Mouse (Mus musculus) neural tube, embryonic 15.5 days (tissue): ENCODE data around the gene Katnbl1. TPM values are rescaled to one million over a fixed set of nuclear protein-coding genes. Genes with fewer than 3 reads are reported as not detected.

Source experiments
- ATAC-seq: fragments of 200-750 bp; cut with Nextera tagmentation; 2 replicates; pipeline ENCODE4 v1.8.0; 2017; ENCODE audit warnings: mild to moderate bottlenecking, moderate TSS enrichment, moderate library complexity; ENCODE audit not compliant: low FRiP score
- H3K27ac ChIP-seq: fragments of 300-500 bp; sonication (generic); replicated peaks from 2 replicates; pipeline ENCODE4 v1.5.1; 2015; ENCODE audit warnings: mild to moderate bottlenecking, inconsistent platforms
- H3K27me3 ChIP-seq: fragments of 300-500 bp; sonication (generic); replicated peaks from 2 replicates; pipeline ENCODE4 v1.6.1; 2015; ENCODE audit warnings: inconsistent platforms
- H3K36me3 ChIP-seq: fragments of 300-500 bp; sonication (generic); 2 replicates; pipeline ENCODE4 v1.6.1; 2015; ENCODE audit warnings: inconsistent platforms
- H3K4me1 ChIP-seq: fragments of 300-500 bp; sonication (generic); 2 replicates; pipeline ENCODE4 v1.6.1; 2015; ENCODE audit warnings: inconsistent platforms
- H3K4me2 ChIP-seq: fragments of 300-500 bp; sonication (generic); 2 replicates; pipeline ENCODE4 v1.6.1; 2015; ENCODE audit warnings: inconsistent platforms, mild to moderate bottlenecking, moderate library complexity
- H3K4me3 ChIP-seq: fragments of 300-500 bp; sonication (generic); replicated peaks from 2 replicates; pipeline ENCODE4 v1.5.1; 2015; ENCODE audit warnings: mild to moderate bottlenecking, inconsistent platforms
- H3K9ac ChIP-seq: fragments of 300-500 bp; sonication (generic); replicated peaks from 2 replicates; pipeline ENCODE4 v1.6.1; 2015; ENCODE audit warnings: mild to moderate bottlenecking, inconsistent platforms
- H3K9me3 ChIP-seq: fragments of 300-500 bp; sonication (generic); replicated peaks from 2 replicates; pipeline ENCODE4 v1.6.1; 2016; ENCODE audit warnings: inconsistent platforms
- WGBS: fragments of 180-500 bp; shearing (Covaris S2); methylation state at CpG from one replicate; pipeline ENCODE4 v1.1.7; 2015; ENCODE audit warnings: mixed read lengths; 5-methylcytosine and 5-hydroxymethylcytosine counted together
- polyA plus RNA-seq: library from polyadenylated mRNA; unstranded; fragments of >200 nt; fragmentation: Nextera tagmentation; extraction: Ambion mirVana; gene quantifications from 2 replicates; pipeline ENCODE4 v1.2.1, GENCODE M21; 2015

Katnbl1 gene
- polyA plus RNA-seq, 1 experiment from 2014 or later = 29.8 TPM

GRCm38 (mm10) chr2:112367222-112367621 is 11.8 kb upstream of the Katnbl1 start:
- peak overlapping the region; percentile 93 for H3K27ac ChIP-seq
- WGBS = 20% methylated on average over 15 of the region's 15 CpGs
- peak overlapping the region; percentile 76 for H3K9ac ChIP-seq
- peaks cover 23% of the 10 kb centered on the region for H3K36me3 ChIP-seq
- peak overlapping the region; percentile 86 for H3K4me2 ChIP-seq
- H3K27me3 ChIP-seq = no peaks in the 10 kb centered on the region
- peaks cover 15% of the 10 kb centered on the region for H3K4me1 ChIP-seq
- no peaks in the 10 kb centered on the region for H3K9me3 ChIP-seq
- H3K4me3 ChIP-seq = peak overlapping the region; percentile 71
- peak; percentile 53; the same call in 1 of the 2 replicates for ATAC-seq

DNA sequence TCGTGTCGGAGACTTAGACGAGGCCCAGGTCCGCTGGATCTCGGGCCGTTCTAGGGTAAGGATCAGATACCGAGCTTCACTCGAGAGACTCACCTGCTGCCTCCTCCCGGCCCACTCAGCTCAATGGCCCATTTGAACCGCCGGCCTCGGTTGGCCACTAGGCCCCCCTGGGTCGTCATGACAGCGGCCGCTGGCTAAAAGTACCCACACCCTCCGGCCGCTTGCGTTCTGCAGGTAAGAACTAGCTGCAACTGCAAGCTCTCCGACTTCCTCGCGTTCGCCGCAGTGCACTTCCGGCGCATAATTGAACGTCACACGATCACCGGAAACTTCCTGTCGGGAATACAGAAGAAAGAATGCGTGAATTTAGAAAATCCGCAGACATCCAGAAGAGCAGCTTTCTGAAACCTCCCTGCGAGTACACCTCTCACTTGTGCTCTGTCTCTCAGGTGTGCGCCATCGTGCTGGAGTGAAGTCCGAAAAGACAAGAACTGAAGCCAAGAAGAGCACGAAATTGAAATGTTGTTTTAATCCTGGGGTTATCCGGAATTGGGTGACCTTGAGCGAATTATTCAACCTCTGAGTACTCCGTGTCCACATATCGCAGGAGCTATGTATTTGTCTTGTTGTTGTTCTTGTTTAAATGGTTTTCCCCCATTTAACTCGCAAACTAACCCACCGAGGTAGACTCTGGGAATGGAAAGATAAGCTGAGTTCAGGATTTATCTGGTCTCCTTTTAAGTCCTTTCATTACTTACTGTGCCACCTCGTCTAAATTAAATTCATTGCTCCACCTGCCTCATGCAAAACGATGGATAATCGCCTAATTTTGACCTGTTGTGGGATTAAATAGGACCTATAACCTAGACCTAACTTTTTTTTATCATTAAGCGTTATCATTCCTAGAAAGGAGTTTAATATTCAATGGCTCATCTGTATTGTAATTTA is 11.0 kb upstream of the Katnbl1 start, which contains the start of gene Emc4:
Emc4 (minus strand) TSS at position 302 of the 948 bp plus-strand sequence.
- Histone ChIP-seq H3K27ac (peak within 1 kb of the TSS; percentile 93), H3K27me3 (no peaks in the 10 kb centered on the region), H3K9ac (peak within 1 kb of the TSS; percentile 76), H3K4me3 (peak within 1 kb of the TSS; percentile 71), H3K4me2 (peak within 1 kb of the TSS; percentile 86), H3K36me3 (peaks cover 19% of the 10 kb centered on the region), H3K9me3 (no peaks in the 10 kb centered on the region), H3K4me1 (peaks cover 15% of the 10 kb centered on the region)
- 2% methylated on average over 46 of the region's 46 CpGs for WGBS
- peak; percentile 95 for ATAC-seq

DNA sequence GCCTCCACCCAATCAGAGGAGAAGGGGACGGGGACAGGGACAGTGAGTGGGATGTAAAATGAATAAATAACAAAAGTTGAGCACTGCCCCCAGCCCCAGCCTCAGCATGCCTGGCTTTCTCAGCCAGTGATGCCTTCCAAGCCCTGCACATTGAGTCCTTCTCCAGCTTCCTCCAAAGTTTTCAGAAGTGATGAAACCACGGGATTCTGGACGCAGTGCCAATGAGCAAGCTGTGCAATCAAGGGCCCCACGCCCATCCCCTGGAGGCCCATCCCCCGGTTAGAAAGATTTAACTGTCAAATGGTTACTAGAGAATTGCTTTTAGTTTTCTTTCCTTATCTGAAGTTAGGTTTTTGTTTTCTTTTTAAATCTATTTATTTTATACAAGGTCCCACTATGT is 9.1 kb upstream of the Katnbl1 start:
- H3K9me3 ChIP-seq = no peaks in the 10 kb centered on the region
- H3K27me3 ChIP-seq = no peaks in the 10 kb centered on the region
- no peaks in the 10 kb centered on the region for H3K36me3 ChIP-seq
- no peak overlapping the region for H3K9ac ChIP-seq
- H3K4me1 ChIP-seq = peaks cover 15% of the 10 kb centered on the region
- 72% methylated on average over 5 of the region's 5 CpGs for WGBS
- H3K4me3 ChIP-seq = no peak overlapping the region
- H3K27ac ChIP-seq = no peak overlapping the region
- H3K4me2 ChIP-seq = no peak overlapping the region
- ATAC-seq = no peak

DNA sequence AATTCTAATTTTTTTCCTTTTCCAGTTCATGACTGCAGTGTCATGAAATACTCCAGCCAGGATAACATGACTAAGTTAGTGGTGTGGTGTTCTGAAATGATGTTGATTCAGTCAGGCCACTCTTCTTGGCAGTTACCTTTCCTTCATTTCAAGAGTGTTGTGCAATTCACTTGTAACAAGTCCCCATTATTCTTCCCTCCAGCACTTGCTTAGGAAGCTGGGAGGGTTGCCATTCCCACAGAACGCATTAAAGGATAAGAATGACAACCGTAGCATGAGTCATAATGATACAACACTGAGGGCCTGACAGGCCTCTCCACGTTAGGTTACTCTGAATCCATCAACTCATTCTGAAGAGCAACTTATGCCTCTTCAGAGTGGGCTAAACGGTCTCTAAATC is 5.9 kb upstream of the Katnbl1 start:
- H3K9me3 ChIP-seq = no peaks in the 10 kb centered on the region
- no peak overlapping the region for H3K4me2 ChIP-seq
- H3K4me3 ChIP-seq = no peak overlapping the region
- 0 out of 2 replicates have a peak, but pooled peaks cover 3% of the 10 kb centered on the region for H3K4me1 ChIP-seq
- 61% methylated on average over 4 of the region's 4 CpGs for WGBS
- no peak for ATAC-seq
- H3K36me3 ChIP-seq = no peaks in the 10 kb centered on the region
- H3K9ac ChIP-seq = no peak overlapping the region
- H3K27ac ChIP-seq = no peak overlapping the region
- peaks cover 5% of the 10 kb centered on the region; the same call in 1 of the 2 replicates for H3K27me3 ChIP-seq

- Histone ChIP-seq H3K9ac (no peak overlapping the region), H3K36me3 (no peaks in the 10 kb centered on the region), H3K4me2 (no peak overlapping the region), H3K4me1 (no peaks in the 10 kb centered on the region), H3K27ac (no peak overlapping the region), H3K9me3 (no peaks in the 10 kb centered on the region), H3K4me3 (no peak overlapping the region), H3K27me3 (peaks cover 5% of the 10 kb centered on the region; the same call in 1 of the 2 replicates)
- 60% methylated on average over 5 of the region's 5 CpGs for WGBS
- no peak for ATAC-seq
Observed at GRCm38 (mm10) chr2:112374610-112375009, 4.4 kb upstream of the Katnbl1 start.

DNA sequence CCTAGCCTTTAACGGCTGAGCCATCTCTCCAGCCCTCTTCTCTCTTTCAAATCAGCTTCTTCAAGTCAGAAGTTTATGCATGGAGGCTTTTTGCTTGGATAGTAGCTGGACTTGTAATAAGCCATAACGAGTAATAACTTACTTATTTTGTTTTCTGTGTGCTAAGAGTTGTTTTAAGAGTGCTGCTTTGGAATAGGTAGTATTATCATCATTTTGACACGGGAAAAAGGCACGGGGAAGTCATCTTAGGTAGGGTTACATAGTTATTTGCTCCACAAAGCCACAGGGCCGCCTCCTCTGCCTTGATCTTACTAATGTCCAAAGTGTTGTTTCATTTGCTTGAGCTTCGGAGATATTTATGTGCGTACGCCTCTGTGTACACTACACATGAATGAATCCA is 1.1 kb downstream of the Katnbl1 start:
- H3K9ac ChIP-seq = peak overlapping the region; percentile 96
- H3K36me3 ChIP-seq = no peaks in the 10 kb centered on the region
- peaks cover 5% of the 10 kb centered on the region; the same call in 1 of the 2 replicates for H3K27me3 ChIP-seq
- WGBS = 47% methylated on average over 8 of the region's 8 CpGs
- no peak for ATAC-seq
- peak overlapping the region; percentile 62 for H3K4me2 ChIP-seq
- no peak overlapping the region for H3K27ac ChIP-seq
- H3K4me3 ChIP-seq = peak overlapping the region; percentile 94
- H3K9me3 ChIP-seq = no peaks in the 10 kb centered on the region
- peaks cover 18% of the 10 kb centered on the region for H3K4me1 ChIP-seq

DNA sequence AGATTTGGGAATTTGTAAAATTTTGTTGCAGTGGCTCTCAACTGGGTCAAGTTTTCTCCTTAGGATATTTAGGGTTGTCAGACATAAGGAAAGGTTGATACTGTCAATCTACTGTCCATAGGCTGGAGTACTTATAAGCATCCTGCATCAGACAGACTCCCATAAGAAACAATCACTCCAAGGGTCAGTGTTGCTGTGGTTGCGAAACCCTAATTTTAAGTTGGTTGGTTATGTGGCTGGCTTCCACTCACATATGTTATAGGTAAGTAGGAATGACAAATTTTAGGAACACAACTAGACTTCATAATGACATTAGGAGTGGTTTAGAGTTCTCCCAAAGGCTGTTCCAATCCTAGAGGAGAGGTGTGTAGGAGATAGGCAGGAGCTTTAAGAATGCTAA is 2.2 kb downstream of the Katnbl1 start:
- no peaks in the 10 kb centered on the region for H3K9me3 ChIP-seq
- no peaks in the 10 kb centered on the region for H3K36me3 ChIP-seq
- H3K27ac ChIP-seq = no peak overlapping the region
- H3K27me3 ChIP-seq = no peaks in the 10 kb centered on the region
- no peak for ATAC-seq
- peaks cover 21% of the 10 kb centered on the region for H3K4me1 ChIP-seq
- no peak overlapping the region for H3K4me2 ChIP-seq
- 95% methylated on average over 1 of the region's 1 CpGs for WGBS
- no peak overlapping the region for H3K9ac ChIP-seq
- H3K4me3 ChIP-seq = no peak overlapping the region

GRCm38 (mm10) chr2:112390843-112391242 is 11.8 kb downstream of the Katnbl1 start:
- WGBS = 77% methylated on average over 5 of the region's 5 CpGs
- Histone ChIP-seq H3K9me3 (no peaks in the 10 kb centered on the region), H3K4me1 (0 out of 2 replicates have a peak, but pooled peaks cover 6% of the 10 kb centered on the region), H3K9ac (no peak overlapping the region), H3K4me2 (no peak overlapping the region), H3K27me3 (no peaks in the 10 kb centered on the region), H3K4me3 (no peak overlapping the region), H3K27ac (no peak overlapping the region), H3K36me3 (no peaks in the 10 kb centered on the region)
- ATAC-seq = no peak

- H3K4me3 ChIP-seq = no peak overlapping the region
- H3K4me1 ChIP-seq = 0 out of 2 replicates have a peak, but pooled peaks cover 6% of the 10 kb centered on the region
- H3K36me3 ChIP-seq = no peaks in the 10 kb centered on the region
- 93% methylated on average over 4 of the region's 4 CpGs for WGBS
- H3K27ac ChIP-seq = no peak overlapping the region
- no peak overlapping the region for H3K9ac ChIP-seq
- no peaks in the 10 kb centered on the region for H3K9me3 ChIP-seq
- H3K27me3 ChIP-seq = no peaks in the 10 kb centered on the region
- H3K4me2 ChIP-seq = no peak overlapping the region
- ATAC-seq = no peak
Observed at GRCm38 (mm10) chr2:112391346-112392000, 12.5 kb downstream of the Katnbl1 start.

GRCm38 (mm10) chr2:112392689-112393088 is 13.7 kb downstream of the Katnbl1 start:
- Histone ChIP-seq H3K9ac (no peak overlapping the region), H3K27me3 (no peaks in the 10 kb centered on the region), H3K4me1 (0 out of 2 replicates have a peak, but pooled peaks cover 6% of the 10 kb centered on the region), H3K9me3 (no peaks in the 10 kb centered on the region), H3K4me3 (no peak overlapping the region), H3K27ac (no peak overlapping the region), H3K36me3 (no peaks in the 10 kb centered on the region), H3K4me2 (no peak overlapping the region)
- ATAC-seq = no peak
- WGBS = 100% methylated on average over 1 of the region's 1 CpGs

DNA sequence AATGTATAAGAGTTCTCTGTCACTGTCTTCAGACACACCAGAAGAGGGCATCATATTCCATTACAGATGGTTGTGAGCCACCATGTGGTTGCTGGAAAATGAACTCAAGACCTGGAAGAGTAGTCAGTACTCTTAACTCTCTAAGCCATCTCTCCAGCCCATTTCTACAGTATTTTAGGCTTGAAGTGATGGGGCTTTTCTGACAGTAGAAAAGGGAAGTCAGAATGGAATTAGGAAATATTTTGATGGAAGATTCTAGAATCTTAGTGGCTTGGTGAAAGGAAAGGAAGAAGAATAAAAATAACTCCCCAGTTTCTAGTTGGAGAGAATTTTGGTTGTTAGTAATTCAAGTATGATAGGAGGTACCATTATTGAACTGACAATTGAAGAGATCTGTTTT is 14.9 kb downstream of the Katnbl1 start:
- ATAC-seq = no peak
- Histone ChIP-seq H3K9ac (no peak overlapping the region), H3K27ac (no peak overlapping the region)

More for the DNA sequence above, 14.9 kb downstream of the Katnbl1 start:
- Histone ChIP-seq H3K4me3 (no peak overlapping the region), H3K4me2 (no peak overlapping the region), H3K9me3 (no peaks in the 10 kb centered on the region), H3K27me3 (no peaks in the 10 kb centered on the region), H3K36me3 (no peaks in the 10 kb centered on the region), H3K4me1 (0 out of 2 replicates have a peak, but pooled peaks cover 6% of the 10 kb centered on the region)
